Mouse (Mus musculus) stomach, embryonic 16.5 days (tissue): ENCODE measurements at regions not wholly inside any gene's neighbourhood (a gene's known extent, or its start where the extent isn't known, plus 50 kb on each side); places are given as distances from the start of the nearest gene placed in this dataset.

Experiments
- ATAC-seq: fragments of 200-750 bp; cut with Nextera tagmentation; 2 replicates; pipeline ENCODE4 v1.8.0; 2017; ENCODE audit warnings: moderate number of reproducible peaks, moderate TSS enrichment; ENCODE audit not compliant: insufficient read depth, low FRiP score
- H3K27ac ChIP-seq: fragments of 300-500 bp; sonication (generic); 2 replicates; pipeline ENCODE4 v1.5.1; 2014; ENCODE audit warnings: low read length
- H3K27me3 ChIP-seq: fragments of 300-500 bp; sonication (generic); 2 replicates; pipeline ENCODE4 v1.6.1; 2014; ENCODE audit warnings: low read length, control low read depth, mixed read lengths; ENCODE audit not compliant: control insufficient read depth, insufficient read depth
- H3K36me3 ChIP-seq: fragments of 300-500 bp; sonication (generic); 2 replicates; pipeline ENCODE4 v1.6.1; 2014; ENCODE audit warnings: low read length; ENCODE audit not compliant: control insufficient read depth, insufficient read depth
- H3K4me1 ChIP-seq: fragments of 300-500 bp; sonication (generic); 2 replicates; pipeline ENCODE4 v1.6.1; 2014; ENCODE audit warnings: low read length, control low read depth, mixed read lengths; ENCODE audit not compliant: control insufficient read depth, insufficient read depth
- H3K4me2 ChIP-seq: fragments of 300-500 bp; sonication (generic); 2 replicates; pipeline ENCODE4 v1.6.1; 2014; ENCODE audit warnings: low read depth, low read length, mixed read lengths
- H3K4me3 ChIP-seq: fragments of 300-500 bp; sonication (generic); replicated peaks from 2 replicates; pipeline ENCODE4 v1.5.1; 2014; ENCODE audit warnings: mild to moderate bottlenecking, low read length
- H3K9ac ChIP-seq: fragments of 300-500 bp; sonication (generic); 2 replicates; pipeline ENCODE4 v1.6.1; 2014; ENCODE audit warnings: low read length
- H3K9me3 ChIP-seq: fragments of 300-500 bp; sonication (generic); replicated peaks from 2 replicates; pipeline ENCODE4 v1.6.1; 2016; ENCODE audit warnings: low read length, control low read depth; ENCODE audit not compliant: control insufficient read depth
- WGBS: fragments of 180-500 bp; shearing (Covaris S2); extraction: QIAGEN DNeasy Blood & Tissue Kit; methylation state at CpG from one replicate; pipeline ENCODE4 v1.1.7; 2014; 5-methylcytosine and 5-hydroxymethylcytosine counted together

GRCm38 (mm10) chr14:68820241-68820640, 473.9 kb downstream of the Synb start:
- no peak for ATAC-seq
- 73% methylated on average over 8 of the region's 8 CpGs for WGBS

GRCm38 (mm10) chr14:68808976-68809375, 485.1 kb downstream of the Synb start:
- Histone ChIP-seq H3K27ac (no peak overlapping the region), H3K4me3 (no peak overlapping the region), H3K27me3 (no peaks in the 10 kb centered on the region), H3K4me2 (no peak overlapping the region), H3K36me3 (no peaks in the 10 kb centered on the region), H3K4me1 (no peaks in the 10 kb centered on the region), H3K9ac (no peak overlapping the region), H3K9me3 (no peaks in the 10 kb centered on the region)
- no peak for ATAC-seq
- WGBS = 85% methylated on average over 3 of the region's 3 CpGs

More at GRCm38 (mm10) chr14:68820241-68820640, 473.9 kb downstream of the Synb start:
- H3K4me2 ChIP-seq = no peak overlapping the region
- no peak overlapping the region for H3K27ac ChIP-seq
- no peak overlapping the region for H3K4me3 ChIP-seq
- no peaks in the 10 kb centered on the region for H3K9me3 ChIP-seq
- no peak overlapping the region for H3K9ac ChIP-seq
- H3K27me3 ChIP-seq = no peaks in the 10 kb centered on the region
- no peaks in the 10 kb centered on the region for H3K4me1 ChIP-seq
- no peaks in the 10 kb centered on the region for H3K36me3 ChIP-seq

- Histone ChIP-seq H3K4me3 (no peak overlapping the region), H3K9ac (no peak overlapping the region), H3K36me3 (no peaks in the 10 kb centered on the region), H3K27me3 (no peaks in the 10 kb centered on the region), H3K27ac (no peak overlapping the region), H3K4me2 (no peak overlapping the region), H3K9me3 (no peaks in the 10 kb centered on the region), H3K4me1 (no peaks in the 10 kb centered on the region)
- 56% methylated on average over 3 of the region's 3 CpGs for WGBS
- no peak for ATAC-seq
Measured at GRCm38 (mm10) chr14:68807918-68808317, 486.2 kb downstream of the Synb start.

GRCm38 (mm10) chr14:68806646-68807045, 487.5 kb downstream of the Synb start:
- Histone ChIP-seq H3K27me3 (no peaks in the 10 kb centered on the region), H3K9ac (no peak overlapping the region), H3K4me2 (no peak overlapping the region), H3K27ac (no peak overlapping the region), H3K36me3 (no peaks in the 10 kb centered on the region), H3K9me3 (no peaks in the 10 kb centered on the region), H3K4me3 (no peak overlapping the region), H3K4me1 (no peaks in the 10 kb centered on the region)
- 69% methylated on average over 1 of the region's 1 CpGs for WGBS
- no peak for ATAC-seq

GRCm38 (mm10) chr14:68784395-68784794, 509.7 kb downstream of the Synb start:
- H3K27me3 ChIP-seq = no peaks in the 10 kb centered on the region
- ATAC-seq = no peak
- no peak overlapping the region for H3K9ac ChIP-seq
- H3K4me3 ChIP-seq = no peak overlapping the region
- no peaks in the 10 kb centered on the region for H3K36me3 ChIP-seq
- no peak overlapping the region for H3K27ac ChIP-seq
- WGBS = 86% methylated on average over 3 of the region's 3 CpGs
- no peaks in the 10 kb centered on the region for H3K9me3 ChIP-seq
- H3K4me1 ChIP-seq = no peaks in the 10 kb centered on the region
- H3K4me2 ChIP-seq = no peak overlapping the region

GRCm38 (mm10) chr14:68783216-68783615, 510.9 kb downstream of the Synb start:
- WGBS = 97% methylated on average over 1 of the region's 1 CpGs
- H3K9me3 ChIP-seq = no peaks in the 10 kb centered on the region

GRCm38 (mm10) chr14:68770411-68770810, 523.7 kb downstream of the Synb start:
- Histone ChIP-seq H3K27ac (no peak overlapping the region), H3K36me3 (no peaks in the 10 kb centered on the region), H3K4me3 (no peak overlapping the region), H3K4me1 (no peaks in the 10 kb centered on the region), H3K27me3 (no peaks in the 10 kb centered on the region), H3K9ac (no peak overlapping the region), H3K4me2 (no peak overlapping the region), H3K9me3 (no peaks in the 10 kb centered on the region)
- WGBS = 47% methylated on average over 2 of the region's 2 CpGs
- no peak for ATAC-seq

More at GRCm38 (mm10) chr14:68783216-68783615, 510.9 kb downstream of the Synb start:
- no peak for ATAC-seq
- Histone ChIP-seq H3K4me3 (no peak overlapping the region), H3K27me3 (no peaks in the 10 kb centered on the region), H3K36me3 (no peaks in the 10 kb centered on the region), H3K27ac (no peak overlapping the region), H3K4me2 (no peak overlapping the region), H3K4me1 (no peaks in the 10 kb centered on the region), H3K9ac (no peak overlapping the region)

GRCm38 (mm10) chr14:68762916-68763315, 531.2 kb downstream of the Synb start:
- Histone ChIP-seq H3K27ac (no peak overlapping the region), H3K9ac (no peak overlapping the region), H3K4me2 (no peak overlapping the region), H3K4me3 (no peak overlapping the region), H3K9me3 (no peaks in the 10 kb centered on the region), H3K36me3 (no peaks in the 10 kb centered on the region), H3K27me3 (no peaks in the 10 kb centered on the region), H3K4me1 (no peaks in the 10 kb centered on the region)
- ATAC-seq = no peak
- 61% methylated on average over 3 of the region's 3 CpGs for WGBS

- Histone ChIP-seq H3K27me3 (no peaks in the 10 kb centered on the region), H3K4me1 (no peaks in the 10 kb centered on the region), H3K36me3 (no peaks in the 10 kb centered on the region), H3K9ac (no peak overlapping the region), H3K4me3 (no peak overlapping the region), H3K4me2 (no peak overlapping the region), H3K9me3 (no peaks in the 10 kb centered on the region), H3K27ac (no peak overlapping the region)
- ATAC-seq = no peak
- WGBS = 51% methylated on average over 2 of the region's 2 CpGs
Measured at GRCm38 (mm10) chr14:68744661-68745060, 549.4 kb downstream of the Synb start.

- Histone ChIP-seq H3K4me2 (no peak overlapping the region), H3K4me3 (no peak overlapping the region), H3K27ac (no peak overlapping the region), H3K9ac (no peak overlapping the region), H3K27me3 (no peaks in the 10 kb centered on the region), H3K4me1 (no peaks in the 10 kb centered on the region), H3K9me3 (no peaks in the 10 kb centered on the region), H3K36me3 (no peaks in the 10 kb centered on the region)
- WGBS = no CpG with 5 or more reads among the region's 1 CpGs
- no peak for ATAC-seq
Measured at GRCm38 (mm10) chr14:68738474-68738873, 555.6 kb downstream of the Synb start.
